Mouse (Mus musculus): Measurements from ENCODE around the gene Rreb1. TPM values are rescaled to one million over a fixed set of nuclear protein-coding genes. Genes with fewer than 3 reads are reported as not detected.
A peak's percentile ranks its signal among the peaks of the same experiment; 100 is the strongest.

The Rreb1 gene
- total and polyA plus RNA-seq, 2 experiments from 2014 or later = 8.7 to 21.2 TPM

DNA sequence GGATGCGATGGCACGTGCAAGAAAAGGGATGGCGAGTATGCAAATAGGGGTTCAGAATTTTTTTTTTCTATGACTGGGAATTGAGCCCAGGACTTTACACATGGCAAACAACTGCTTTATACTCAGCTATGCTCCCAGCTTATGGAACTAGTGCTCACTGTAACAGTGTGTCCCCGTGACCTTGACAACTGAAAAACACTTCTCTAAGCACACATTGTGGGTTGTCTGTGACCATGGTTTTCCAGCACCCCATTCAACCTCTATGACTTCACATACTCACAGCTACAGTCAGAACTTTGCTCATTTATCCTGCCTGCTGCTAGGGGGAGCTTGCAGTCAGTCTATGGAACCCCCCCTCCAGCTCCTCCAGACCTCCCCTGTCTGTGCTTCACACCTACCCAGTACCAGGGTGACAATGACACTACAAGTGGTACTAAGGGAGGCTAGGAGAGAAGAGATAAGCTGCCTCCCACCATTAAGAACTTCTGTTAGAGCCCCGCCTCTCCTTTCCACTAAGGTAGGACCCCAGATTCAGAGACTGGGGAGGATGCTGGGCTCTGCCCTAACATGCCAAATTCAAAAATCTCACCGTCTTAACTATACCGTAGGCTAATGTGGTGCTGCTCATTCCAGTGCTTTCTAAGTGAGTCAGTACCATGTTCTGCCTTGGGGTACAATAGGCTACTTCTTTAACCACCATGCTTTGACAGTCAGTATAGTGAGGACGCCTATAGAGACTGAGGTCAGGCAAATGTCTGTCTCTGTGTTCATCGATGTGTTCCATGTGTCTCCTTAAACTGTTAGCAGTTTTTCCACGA, 145.7 kb downstream of the Rreb1 start:
- Histone ChIP-seq H3K9ac (replicated peaks; ENCODE audit: low read depth, low read length) (no peak overlapping the region), H3K27ac (ENCODE audit: low read depth) (peak overlapping the region; percentile 17; the same call in 1 of the 2 replicates), H3K4me3 (ENCODE audit: low read depth, low read length) (no peak overlapping the region), H3K4me2 (ENCODE audit: low read depth, low read length) (no peak overlapping the region), H3K4me1 (ENCODE audit: control insufficient read depth, insufficient read depth) (peaks cover 27% of the 10 kb centered on the region; the same call in 1 of the 2 replicates), H3K36me3 (replicated peaks; ENCODE audit: control insufficient read depth, insufficient read depth, low read length) (peaks cover 85% of the 10 kb centered on the region), H3K27me3 (ENCODE audit: control insufficient read depth, insufficient read depth, low read length) (no peaks in the 10 kb centered on the region), H3K9me3 (replicated peaks; ENCODE audit: control insufficient read depth, low read length) (no peaks in the 10 kb centered on the region)
- WGBS = 67% methylated on average over 10 of the region's 10 CpGs
- DNase-seq (ENCODE audit: low spot score) (no peak), ATAC-seq (ENCODE audit: insufficient read depth, low read depth) (peak; percentile 48)
- no peak for TF ChIP-seq CTCF (IDR thresholded peaks at IDR 0.05; ENCODE audit: low read depth)
- no peak for TF ChIP-seq EP300 (IDR thresholded peaks at IDR 0.05; ENCODE audit: low read depth)

DNA sequence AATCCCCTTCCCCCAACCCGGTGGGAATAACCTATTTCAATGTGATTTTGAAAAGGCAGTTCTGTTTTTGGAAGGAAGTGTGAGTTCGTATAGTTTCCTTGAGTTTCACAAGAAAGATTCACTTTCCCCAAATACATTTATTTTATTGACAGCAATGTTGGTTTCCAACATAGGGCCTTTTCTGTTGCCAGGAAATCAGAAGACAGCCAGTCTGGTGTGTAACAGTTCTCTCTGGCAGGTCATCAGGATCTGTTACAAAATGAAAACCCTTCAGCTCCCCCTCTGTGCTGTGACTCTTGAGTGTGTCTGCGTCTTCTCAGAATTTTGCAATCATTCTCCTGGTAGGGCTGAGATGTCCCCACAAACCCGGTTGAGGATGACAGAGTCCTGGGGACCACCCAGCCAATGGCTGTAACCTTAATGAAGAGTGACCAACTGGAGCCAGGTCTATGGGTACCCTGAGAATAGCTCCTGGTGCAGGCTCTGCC, 146.3 kb downstream of the Rreb1 start:
- H3K27ac ChIP-seq (ENCODE audit: low read depth) = no peak overlapping the region

DNA sequence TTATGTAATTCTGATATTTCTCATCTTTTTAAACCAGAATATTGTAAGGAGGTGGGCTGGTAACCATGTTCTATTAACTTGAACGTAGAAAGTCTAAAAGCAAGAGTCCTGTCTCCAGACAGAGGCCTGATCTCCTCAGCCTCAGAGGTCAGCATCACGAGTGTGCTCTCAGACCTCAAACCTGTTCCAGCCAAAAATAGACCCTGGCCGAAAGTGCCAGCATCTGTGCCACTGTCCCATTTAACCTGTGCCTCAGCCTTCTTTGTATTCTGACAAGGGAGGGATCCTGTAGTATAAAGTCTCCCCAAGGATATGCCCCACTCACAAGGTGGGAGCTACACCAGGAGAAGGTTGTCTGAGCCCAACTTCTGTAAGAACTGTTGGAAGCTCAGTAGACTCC, 148.2 kb downstream of the Rreb1 start:
- WGBS = 39% methylated on average over 3 of the region's 3 CpGs
- peak; percentile 31; the same call in 1 of the 2 replicates for ATAC-seq (ENCODE audit: insufficient read depth, low read depth)
- no peak overlapping the region for H3K4me3 ChIP-seq (ENCODE audit: low read depth, low read length)
- TF ChIP-seq EP300 (IDR thresholded peaks at IDR 0.05; ENCODE audit: low read depth) (no peak), CTCF (IDR thresholded peaks at IDR 0.05; ENCODE audit: low read depth) (no peak)
- peaks cover 86% of the 10 kb centered on the region for H3K36me3 ChIP-seq (replicated peaks; ENCODE audit: control insufficient read depth, insufficient read depth, low read length)
- H3K9ac ChIP-seq (replicated peaks; ENCODE audit: low read depth, low read length) = no peak overlapping the region
- H3K27ac ChIP-seq (ENCODE audit: low read depth) = no peak overlapping the region
- no peaks in the 10 kb centered on the region for H3K27me3 ChIP-seq (ENCODE audit: control insufficient read depth, insufficient read depth, low read length)
- H3K4me2 ChIP-seq (ENCODE audit: low read depth, low read length) = no peak overlapping the region
- no peak for DNase-seq (ENCODE audit: low spot score)
- no peaks in the 10 kb centered on the region for H3K9me3 ChIP-seq (replicated peaks; ENCODE audit: control insufficient read depth, low read length)
- peaks cover 27% of the 10 kb centered on the region; the same call in 1 of the 2 replicates for H3K4me1 ChIP-seq (ENCODE audit: control insufficient read depth, insufficient read depth)

More for the DNA sequence above, 146.3 kb downstream of the Rreb1 start:
- DNase-seq (ENCODE audit: low spot score) (no peak), ATAC-seq (ENCODE audit: insufficient read depth, low read depth) (no peak)
- WGBS = 74% methylated on average over 4 of the region's 4 CpGs
- H3K4me1 ChIP-seq (ENCODE audit: control insufficient read depth, insufficient read depth) = peaks cover 27% of the 10 kb centered on the region; the same call in 1 of the 2 replicates
- H3K4me3 ChIP-seq (ENCODE audit: low read depth, low read length) = no peak overlapping the region
- no peaks in the 10 kb centered on the region for H3K9me3 ChIP-seq (replicated peaks; ENCODE audit: control insufficient read depth, low read length)
- H3K27me3 ChIP-seq (ENCODE audit: control insufficient read depth, insufficient read depth, low read length) = no peaks in the 10 kb centered on the region
- TF ChIP-seq EP300 (IDR thresholded peaks at IDR 0.05; ENCODE audit: low read depth) (no peak), CTCF (IDR thresholded peaks at IDR 0.05; ENCODE audit: low read depth) (no peak)
- H3K36me3 ChIP-seq (replicated peaks; ENCODE audit: control insufficient read depth, insufficient read depth, low read length) = peaks cover 85% of the 10 kb centered on the region
- no peak overlapping the region for H3K4me2 ChIP-seq (ENCODE audit: low read depth, low read length)
- H3K9ac ChIP-seq (replicated peaks; ENCODE audit: low read depth, low read length) = no peak overlapping the region

DNA sequence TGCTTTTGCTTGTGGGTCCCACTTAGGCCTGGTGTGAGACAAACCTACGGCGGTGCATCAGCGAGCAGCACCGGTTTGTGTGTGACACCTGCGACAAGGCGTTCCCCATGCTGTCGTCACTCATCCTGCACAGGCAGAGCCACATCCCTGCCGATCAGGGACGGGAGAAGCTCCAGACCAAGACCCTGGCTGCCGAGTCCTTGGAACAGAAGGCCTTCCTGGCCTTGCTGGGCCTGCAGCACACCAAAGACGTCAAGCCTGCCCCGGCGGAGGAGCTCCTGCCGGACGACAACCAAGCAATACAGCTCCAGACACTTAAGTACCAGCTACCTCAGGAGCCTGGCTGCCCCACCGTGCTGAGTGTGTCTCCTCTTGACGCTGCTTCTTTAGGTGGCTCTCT, 151.3 kb downstream of the Rreb1 start:
- TF ChIP-seq CTCF (IDR thresholded peaks at IDR 0.05; ENCODE audit: low read depth) = no peak
- TF ChIP-seq EP300 (IDR thresholded peaks at IDR 0.05; ENCODE audit: low read depth) = no peak
- Histone ChIP-seq H3K36me3 (replicated peaks; ENCODE audit: control insufficient read depth, insufficient read depth, low read length) (peaks cover 86% of the 10 kb centered on the region), H3K9ac (replicated peaks; ENCODE audit: low read depth, low read length) (no peak overlapping the region), H3K4me3 (ENCODE audit: low read depth, low read length) (no peak overlapping the region), H3K4me1 (ENCODE audit: control insufficient read depth, insufficient read depth) (peaks cover 13% of the 10 kb centered on the region), H3K27ac (ENCODE audit: low read depth) (no peak overlapping the region), H3K9me3 (replicated peaks; ENCODE audit: control insufficient read depth, low read length) (no peaks in the 10 kb centered on the region), H3K4me2 (ENCODE audit: low read depth, low read length) (no peak overlapping the region), H3K27me3 (ENCODE audit: control insufficient read depth, insufficient read depth, low read length) (no peaks in the 10 kb centered on the region)
- DNase-seq (ENCODE audit: low spot score) = no peak
- 80% methylated on average over 17 of the region's 17 CpGs for WGBS
- no peak for ATAC-seq (ENCODE audit: insufficient read depth, low read depth)

DNA sequence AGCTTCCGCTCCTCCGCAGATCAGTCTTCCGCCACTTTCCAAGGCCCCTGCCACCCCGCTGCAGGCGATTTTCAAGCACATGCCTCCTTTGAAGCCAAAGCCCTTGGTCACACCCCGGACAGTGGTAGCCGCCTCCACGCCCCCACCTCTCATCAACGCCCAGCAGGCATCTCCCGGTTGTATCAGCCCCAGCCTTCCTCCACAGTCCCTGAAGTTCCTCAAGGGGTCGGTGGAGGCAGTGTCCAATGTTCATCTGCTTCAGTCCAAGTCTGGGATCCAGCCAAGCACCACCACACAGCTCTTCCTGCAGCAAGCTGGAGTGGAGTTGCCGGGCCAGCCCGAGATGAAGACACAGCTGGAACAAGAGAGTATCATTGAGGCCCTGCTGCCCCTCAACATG, 151.9 kb downstream of the Rreb1 start:
- DNase-seq (ENCODE audit: low spot score) (peak; percentile 14), ATAC-seq (ENCODE audit: insufficient read depth, low read depth) (no peak)
- peaks cover 16% of the 10 kb centered on the region for H3K4me1 ChIP-seq (ENCODE audit: control insufficient read depth, insufficient read depth)
- 72% methylated on average over 13 of the region's 13 CpGs for WGBS
- no peak overlapping the region for H3K4me2 ChIP-seq (ENCODE audit: low read depth, low read length)
- no peaks in the 10 kb centered on the region for H3K9me3 ChIP-seq (replicated peaks; ENCODE audit: control insufficient read depth, low read length)
- TF ChIP-seq CTCF (IDR thresholded peaks at IDR 0.05; ENCODE audit: low read depth) (no peak), EP300 (IDR thresholded peaks at IDR 0.05; ENCODE audit: low read depth) (no peak)
- H3K4me3 ChIP-seq (ENCODE audit: low read depth, low read length) = no peak overlapping the region
- peaks cover 86% of the 10 kb centered on the region for H3K36me3 ChIP-seq (replicated peaks; ENCODE audit: control insufficient read depth, insufficient read depth, low read length)
- H3K27ac ChIP-seq (ENCODE audit: low read depth) = no peak overlapping the region
- no peaks in the 10 kb centered on the region for H3K27me3 ChIP-seq (ENCODE audit: control insufficient read depth, insufficient read depth, low read length)
- no peak overlapping the region for H3K9ac ChIP-seq (replicated peaks; ENCODE audit: low read depth, low read length)

Measured in heart, postnatal 0 days (tissue).